Mouse (Mus musculus): ENCODE data around the gene Olfr1388.
"Not testable (repeated sequence)": the region's sequence is repeated elsewhere in the genome, so short reads cannot be mapped to it uniquely, and the experiment has no call there.

The Olfr1388 gene

GRCm38 (mm10) chr11:49436411-49436810 lies at the start of gene Olfr1388:
Gene Olfr1388, plus strand, starts transcription at chr11:49436624.
- DNase-seq: no peak

GRCm38 (mm10) chr11:49392707-49393106 lies 43.7 kb upstream of the Olfr1388 start:
- DNase-seq: not testable (repeated sequence)

- DNase-seq: no peak
Measured at GRCm38 (mm10) chr11:49406784-49407183, 29.6 kb upstream of the Olfr1388 start.

GRCm38 (mm10) chr11:49410540-49410939 lies 25.9 kb upstream of the Olfr1388 start:
- no peak for DNase-seq

GRCm38 (mm10) chr11:49422767-49423166 lies 13.7 kb upstream of the Olfr1388 start, which contains the start of gene Olfr1389:
Gene Olfr1389, plus strand, starts transcription at chr11:49423067.
- DNase-seq: no peak

- DNase-seq: no peak
Measured at GRCm38 (mm10) chr11:49425257-49425927, 11.0 kb upstream of the Olfr1388 start.

- no peak for DNase-seq
Measured at GRCm38 (mm10) chr11:49429641-49430040, 6.8 kb upstream of the Olfr1388 start.

GRCm38 (mm10) chr11:49455043-49455442 lies 18.6 kb downstream of the Olfr1388 start, which contains the start of gene Olfr1387:
Gene Olfr1387, plus strand, starts transcription at chr11:49455343.
- no peak for DNase-seq

- not testable (repeated sequence) for DNase-seq
Measured at GRCm38 (mm10) chr11:49464746-49465145, 28.3 kb downstream of the Olfr1388 start, which contains the start of gene Olfr1386. Gene Olfr1386, plus strand, starts transcription at chr11:49465046.

GRCm38 (mm10) chr11:49485973-49486372 lies 49.5 kb downstream of the Olfr1388 start:
- no peak for DNase-seq

GRCm38 (mm10) chr11:49488770-49489169 lies 52.3 kb downstream of the Olfr1388 start, which contains the start of gene Olfr1385:
Gene Olfr1385, plus strand, starts transcription at chr11:49489070.
- not testable (repeated sequence) for DNase-seq
